Mouse (Mus musculus): ENCODE data around the gene Slc25a28. TPM values are rescaled to one million over a fixed set of nuclear protein-coding genes. Genes with fewer than 3 reads are reported as not detected.

The Slc25a28 gene
- polyA plus RNA-seq, 1 experiment = 101 TPM

GRCm38 (mm10) chr19:43641833-43642232, 32.8 kb downstream of the Slc25a28 start:
- TF ChIP-seq POLR2A (IDR thresholded peaks at IDR 0.05; ENCODE audit: control insufficient read depth, low read depth, low read length) = no peak
- no peaks in the 10 kb centered on the region for H3K27me3 ChIP-seq (ENCODE audit: control insufficient read depth, insufficient read depth, low read length)
- H3K27ac ChIP-seq (ENCODE audit: control insufficient read depth, insufficient read depth, low read depth, low read length) = no peak overlapping the region
- no peak overlapping the region for H3K4me3 ChIP-seq (ENCODE audit: control insufficient read depth, low read depth, low read length)
- H3K4me1 ChIP-seq (ENCODE audit: control insufficient read depth, insufficient read depth, low read length) = no peaks in the 10 kb centered on the region
- H3K36me3 ChIP-seq (ENCODE audit: control insufficient read depth, insufficient read depth, low read length) = no peaks in the 10 kb centered on the region

GRCm38 (mm10) chr19:43630466-43631251, 44.0 kb downstream of the Slc25a28 start:
- TF ChIP-seq POLR2A (IDR thresholded peaks at IDR 0.05; ENCODE audit: control insufficient read depth, low read depth, low read length) (no peak), CTCF (IDR thresholded peaks at IDR 0.05; ENCODE audit: control insufficient read depth, insufficient read depth, insufficient replicate concordance, low read depth, low read length) (peak; percentile 78)
- Histone ChIP-seq H3K27me3 (ENCODE audit: control insufficient read depth, insufficient read depth, low read length) (no peaks in the 10 kb centered on the region), H3K36me3 (ENCODE audit: control insufficient read depth, insufficient read depth, low read length) (no peaks in the 10 kb centered on the region), H3K27ac (ENCODE audit: control insufficient read depth, insufficient read depth, low read depth, low read length) (no peak overlapping the region), H3K4me1 (ENCODE audit: control insufficient read depth, insufficient read depth, low read length) (peaks cover 3% of the 10 kb centered on the region; the same call in 1 of the 2 replicates), H3K4me3 (ENCODE audit: control insufficient read depth, low read depth, low read length) (no peak overlapping the region)

GRCm38 (mm10) chr19:43629088-43629487, 45.6 kb downstream of the Slc25a28 start:
- H3K27ac ChIP-seq (ENCODE audit: control insufficient read depth, insufficient read depth, low read depth, low read length) = no peak overlapping the region
- H3K36me3 ChIP-seq (ENCODE audit: control insufficient read depth, insufficient read depth, low read length) = no peaks in the 10 kb centered on the region
- no peak for TF ChIP-seq POLR2A (IDR thresholded peaks at IDR 0.05; ENCODE audit: control insufficient read depth, low read depth, low read length)
- TF ChIP-seq CTCF (IDR thresholded peaks at IDR 0.05; ENCODE audit: control insufficient read depth, insufficient read depth, insufficient replicate concordance, low read depth, low read length) = no peak
- no peak overlapping the region for H3K4me3 ChIP-seq (ENCODE audit: control insufficient read depth, low read depth, low read length)
- H3K27me3 ChIP-seq (ENCODE audit: control insufficient read depth, insufficient read depth, low read length) = no peaks in the 10 kb centered on the region
- peaks cover 3% of the 10 kb centered on the region; the same call in 1 of the 2 replicates for H3K4me1 ChIP-seq (ENCODE audit: control insufficient read depth, insufficient read depth, low read length)

- H3K4me3 ChIP-seq (ENCODE audit: control insufficient read depth, low read depth, low read length) = no peak overlapping the region
- no peaks in the 10 kb centered on the region for H3K27me3 ChIP-seq (ENCODE audit: control insufficient read depth, insufficient read depth, low read length)
- TF ChIP-seq POLR2A (IDR thresholded peaks at IDR 0.05; ENCODE audit: control insufficient read depth, low read depth, low read length) = no peak
- H3K36me3 ChIP-seq (ENCODE audit: control insufficient read depth, insufficient read depth, low read length) = no peaks in the 10 kb centered on the region
- H3K27ac ChIP-seq (ENCODE audit: control insufficient read depth, insufficient read depth, low read depth, low read length) = no peak overlapping the region
- peaks cover 3% of the 10 kb centered on the region; the same call in 1 of the 2 replicates for H3K4me1 ChIP-seq (ENCODE audit: control insufficient read depth, insufficient read depth, low read length)
Measured at GRCm38 (mm10) chr19:43627345-43627744, 47.3 kb downstream of the Slc25a28 start.

DNA sequence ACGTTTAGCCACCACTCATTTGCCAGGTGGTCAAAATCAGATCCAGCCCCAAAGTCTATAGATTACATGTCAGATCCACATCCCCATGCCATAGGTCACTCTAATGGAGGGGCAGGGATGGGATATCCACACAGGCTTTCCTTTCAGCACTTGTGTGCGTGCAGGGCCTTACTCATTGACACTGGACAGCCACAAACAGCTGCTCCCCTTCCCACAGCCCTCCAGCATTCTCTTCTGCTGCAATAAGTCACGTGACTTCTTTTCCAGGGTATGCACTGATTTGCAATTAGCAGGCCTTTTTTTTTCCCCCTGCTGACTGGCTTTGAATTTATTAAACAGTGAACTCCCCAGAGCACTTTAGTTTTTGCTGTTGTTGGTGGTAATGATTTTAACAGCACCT, 48.5 kb downstream of the Slc25a28 start:
- Histone ChIP-seq H3K36me3 (ENCODE audit: control insufficient read depth, insufficient read depth, low read length) (no peaks in the 10 kb centered on the region), H3K4me3 (ENCODE audit: control insufficient read depth, low read depth, low read length) (no peak overlapping the region), H3K4me1 (ENCODE audit: control insufficient read depth, insufficient read depth, low read length) (peaks cover 3% of the 10 kb centered on the region; the same call in 1 of the 2 replicates), H3K27ac (ENCODE audit: control insufficient read depth, insufficient read depth, low read depth, low read length) (no peak overlapping the region), H3K27me3 (ENCODE audit: control insufficient read depth, insufficient read depth, low read length) (no peaks in the 10 kb centered on the region)
- TF ChIP-seq CTCF (IDR thresholded peaks at IDR 0.05; ENCODE audit: control insufficient read depth, insufficient read depth, insufficient replicate concordance, low read depth, low read length) (no peak), POLR2A (IDR thresholded peaks at IDR 0.05; ENCODE audit: control insufficient read depth, low read depth, low read length) (no peak)

DNA sequence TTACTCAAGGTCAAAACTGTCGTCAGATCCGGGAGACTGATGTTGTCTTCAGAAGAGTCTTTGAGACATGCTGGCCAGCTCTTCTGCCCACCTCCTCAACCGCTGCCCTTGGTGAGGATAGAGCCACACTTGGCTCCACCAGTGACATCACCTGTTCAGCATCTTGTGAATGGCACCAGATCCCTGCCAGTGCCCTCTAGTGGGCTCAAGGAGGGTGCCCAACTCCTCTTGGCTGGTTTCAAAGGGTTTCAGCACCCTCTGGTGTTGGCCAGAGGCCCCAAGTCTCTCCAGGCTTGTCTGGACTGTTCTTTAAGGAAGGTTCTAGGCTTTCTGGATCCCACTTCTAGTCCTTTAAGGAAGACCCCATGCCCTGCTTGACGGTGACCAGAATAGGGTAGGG, 50.8 kb downstream of the Slc25a28 start:
- Histone ChIP-seq H3K4me3 (ENCODE audit: control insufficient read depth, low read depth, low read length) (no peak overlapping the region), H3K27me3 (ENCODE audit: control insufficient read depth, insufficient read depth, low read length) (no peaks in the 10 kb centered on the region), H3K27ac (ENCODE audit: control insufficient read depth, insufficient read depth, low read depth, low read length) (no peak overlapping the region), H3K36me3 (ENCODE audit: control insufficient read depth, insufficient read depth, low read length) (no peaks in the 10 kb centered on the region), H3K4me1 (ENCODE audit: control insufficient read depth, insufficient read depth, low read length) (peaks cover 5% of the 10 kb centered on the region)
- TF ChIP-seq CTCF (IDR thresholded peaks at IDR 0.05; ENCODE audit: control insufficient read depth, insufficient read depth, insufficient replicate concordance, low read depth, low read length) (peak; percentile 58; the same call in 1 of the 2 replicates), POLR2A (IDR thresholded peaks at IDR 0.05; ENCODE audit: control insufficient read depth, low read depth, low read length) (no peak)

DNA sequence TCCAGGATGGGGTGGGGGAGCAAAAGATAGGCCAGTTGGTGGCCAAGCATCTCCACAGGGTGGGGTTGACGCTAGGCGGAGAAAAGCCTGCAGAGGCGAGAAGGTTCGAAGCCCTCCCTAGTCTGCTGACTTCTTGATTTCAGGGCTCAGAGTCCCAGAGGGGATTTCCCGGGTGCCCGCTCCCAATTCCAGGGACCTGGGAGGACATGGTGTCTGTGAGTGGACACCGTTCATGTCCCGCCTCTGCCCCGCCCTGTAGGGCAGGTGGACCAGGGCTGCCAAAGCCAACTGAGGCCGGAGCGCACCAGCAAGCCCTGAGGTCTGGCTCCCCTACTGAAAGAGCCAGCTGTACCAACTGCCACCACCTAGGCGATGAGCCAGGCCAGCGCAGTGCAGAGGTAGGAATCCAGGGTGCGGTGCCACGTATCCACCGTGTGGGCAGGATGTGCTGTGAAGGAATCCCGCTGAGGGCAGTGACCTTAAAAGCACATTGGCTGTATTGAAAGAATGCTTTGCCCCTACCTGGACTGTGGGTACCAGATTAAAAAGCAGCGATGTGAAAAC, 54.7 kb downstream of the Slc25a28 start:
- H3K4me1 ChIP-seq (ENCODE audit: control insufficient read depth, insufficient read depth, low read length) = peaks cover 12% of the 10 kb centered on the region
- no peak overlapping the region for H3K4me3 ChIP-seq (ENCODE audit: control insufficient read depth, low read depth, low read length)
- TF ChIP-seq CTCF (IDR thresholded peaks at IDR 0.05; ENCODE audit: control insufficient read depth, insufficient read depth, insufficient replicate concordance, low read depth, low read length) (no peak), POLR2A (IDR thresholded peaks at IDR 0.05; ENCODE audit: control insufficient read depth, low read depth, low read length) (no peak)
- peaks cover 7% of the 10 kb centered on the region for H3K27me3 ChIP-seq (ENCODE audit: control insufficient read depth, insufficient read depth, low read length)
- no peak overlapping the region for H3K27ac ChIP-seq (ENCODE audit: control insufficient read depth, insufficient read depth, low read depth, low read length)
- H3K36me3 ChIP-seq (ENCODE audit: control insufficient read depth, insufficient read depth, low read length) = no peaks in the 10 kb centered on the region

All from testis, adult 2 months (tissue).